Mouse (Mus musculus) testis, postnatal 10 days (tissue): ENCODE results near the gene Nfic.

Experiments used
- DNase-seq: peaks from one replicate; pipeline ENCODE4 v3.0.0; 2021; ENCODE audit warnings: low spot score

Nfic gene

DNA sequence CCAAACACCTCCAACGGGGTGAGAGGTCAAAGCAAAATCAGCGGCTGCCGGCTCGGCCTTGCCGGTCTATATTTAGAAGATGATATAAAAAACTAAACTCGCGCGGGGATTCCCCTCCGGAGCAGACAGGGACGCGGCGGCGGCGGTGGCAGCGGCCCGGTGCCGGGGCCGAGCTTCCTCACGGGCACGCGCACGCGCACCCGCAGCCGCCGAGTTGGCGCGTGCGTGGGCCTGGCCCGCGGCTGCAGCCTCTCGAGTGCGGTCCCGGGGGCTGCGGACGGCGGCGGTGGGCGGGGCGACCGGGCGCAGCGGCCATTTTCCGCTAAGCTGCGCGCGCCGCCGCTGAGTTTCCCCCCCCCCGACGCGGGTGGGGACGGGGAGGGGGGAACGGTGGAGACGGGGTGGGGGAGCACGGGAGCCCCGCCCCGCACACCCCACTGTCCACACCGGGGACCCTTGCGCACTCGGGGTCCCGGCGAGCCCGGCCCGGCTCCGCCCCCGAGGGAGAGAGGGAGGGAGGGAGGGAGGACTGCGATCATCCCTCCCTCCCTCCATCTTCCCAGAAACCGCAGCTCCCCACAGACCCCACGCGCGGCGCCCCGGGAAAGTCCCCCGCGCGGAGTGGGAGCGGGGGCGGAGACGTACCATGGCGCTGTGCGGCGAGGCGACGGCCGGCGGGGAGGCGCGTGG is 25.1 kb downstream of the Nfic start:
- DNase-seq = peak; percentile 92

DNA sequence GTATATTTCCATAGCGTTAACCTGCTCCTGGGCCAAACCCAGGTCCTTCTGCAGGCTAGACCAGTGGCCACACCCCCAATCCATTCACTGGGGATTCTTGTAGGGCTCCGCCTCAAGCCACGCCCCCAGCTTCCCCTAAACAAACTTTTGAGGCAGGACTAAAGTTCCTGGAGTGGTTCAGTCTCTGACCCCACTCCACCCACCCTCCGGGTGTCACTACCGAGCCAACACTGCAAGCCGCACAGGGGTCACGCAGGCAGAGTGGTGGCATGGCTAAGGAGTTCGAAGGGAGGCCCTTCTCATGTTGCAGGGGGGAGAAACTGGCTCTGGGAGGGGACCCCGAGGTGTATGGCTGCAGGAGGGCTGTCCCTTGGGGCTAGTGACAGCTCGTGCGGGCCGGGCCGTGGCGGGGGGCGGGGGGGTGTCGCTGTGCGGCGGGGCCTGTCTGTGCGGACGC is 25.8 kb downstream of the Nfic start:
- DNase-seq = peak; percentile 93

DNA sequence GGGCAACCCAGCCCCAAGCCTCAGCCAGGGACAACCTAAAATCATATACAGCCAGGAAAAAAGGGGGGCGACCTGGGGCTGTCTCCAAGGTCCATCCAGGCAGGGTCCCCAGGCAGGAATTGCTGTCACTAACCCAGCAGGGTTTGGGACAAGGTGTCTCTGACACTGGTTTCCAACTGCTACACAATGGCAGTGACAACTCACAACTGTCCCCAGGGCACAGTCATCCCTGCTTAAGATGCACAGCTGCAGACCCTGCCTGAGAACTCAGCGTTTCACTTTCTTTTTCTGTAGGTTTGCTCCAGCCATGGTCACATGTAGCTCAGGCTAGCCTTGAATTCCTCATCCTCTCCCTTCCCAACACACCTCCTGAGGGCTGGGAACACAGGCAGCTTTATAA is 26.3 kb downstream of the Nfic start:
- peak; percentile 41 for DNase-seq

DNA sequence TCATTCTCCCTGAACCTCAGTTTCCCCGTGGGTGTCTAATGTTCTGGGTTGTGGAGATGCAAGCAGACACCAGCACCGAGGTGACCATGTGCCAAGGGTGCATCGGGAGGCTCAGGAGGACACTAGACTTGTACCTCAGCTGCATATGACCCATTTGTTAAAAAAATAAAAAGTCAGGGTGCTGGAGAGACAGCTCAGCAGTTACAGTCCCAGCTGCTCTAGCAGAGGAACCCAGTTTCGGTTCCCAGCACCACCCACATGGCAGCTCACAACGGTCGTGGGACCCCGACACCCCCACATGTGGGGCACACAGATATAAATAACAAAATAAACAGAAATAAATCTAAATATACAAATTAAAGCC is 26.9 kb downstream of the Nfic start:
- peak; percentile 41 for DNase-seq

DNA sequence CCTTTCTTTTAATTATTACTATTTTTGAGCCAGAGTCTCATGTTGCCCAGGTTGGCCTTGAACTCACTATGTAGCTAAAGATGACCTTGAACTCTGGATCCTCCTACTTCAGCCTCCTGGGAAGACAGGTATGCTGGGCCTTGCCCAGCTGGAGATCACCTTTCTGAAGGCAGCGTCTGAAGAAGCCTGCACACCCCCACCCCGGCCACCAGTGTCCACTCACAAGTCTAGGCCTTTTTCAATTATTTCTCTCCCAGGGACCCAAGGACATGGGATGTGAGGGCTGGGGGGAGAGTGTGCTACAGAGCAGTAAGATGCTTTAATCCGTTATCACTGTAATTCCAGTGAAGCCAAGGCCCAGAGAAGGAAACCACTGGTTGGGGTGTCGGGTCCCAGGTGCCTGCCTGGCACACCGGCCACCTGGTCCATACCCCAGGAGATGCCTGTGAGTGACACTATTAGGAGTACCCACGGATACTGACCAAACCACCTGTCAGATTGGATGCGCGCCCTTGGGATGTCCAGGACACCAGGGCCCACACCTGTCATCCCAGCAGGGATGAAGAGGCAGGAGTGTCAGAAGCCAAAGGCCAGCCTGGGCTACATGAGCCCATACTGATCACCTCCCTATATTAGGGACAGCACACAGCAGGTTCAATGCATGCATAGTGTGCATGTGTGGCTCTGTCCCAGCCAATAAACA is 27.5 kb downstream of the Nfic start:
- peak; percentile 49 for DNase-seq

DNA sequence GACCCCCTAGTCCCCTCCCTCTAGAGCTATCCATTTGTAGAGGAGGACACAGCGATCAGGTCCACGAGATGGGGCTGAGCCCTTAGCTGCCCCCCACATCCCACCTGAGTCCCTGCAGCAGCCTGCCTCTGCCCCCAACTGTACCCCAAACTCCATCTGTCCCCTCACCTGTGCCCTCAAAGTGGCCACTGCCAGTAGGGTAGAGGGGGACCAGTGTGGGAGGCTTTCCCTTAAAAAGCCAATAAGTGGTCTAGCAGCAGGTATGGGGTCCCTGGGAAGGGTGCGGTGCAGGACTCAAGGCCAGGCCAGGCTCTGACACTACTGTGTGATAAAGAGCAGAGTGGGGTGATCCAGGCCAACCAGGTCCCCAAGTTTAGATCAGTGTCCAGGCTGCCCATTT is 28.1 kb downstream of the Nfic start:
- no peak for DNase-seq

DNA sequence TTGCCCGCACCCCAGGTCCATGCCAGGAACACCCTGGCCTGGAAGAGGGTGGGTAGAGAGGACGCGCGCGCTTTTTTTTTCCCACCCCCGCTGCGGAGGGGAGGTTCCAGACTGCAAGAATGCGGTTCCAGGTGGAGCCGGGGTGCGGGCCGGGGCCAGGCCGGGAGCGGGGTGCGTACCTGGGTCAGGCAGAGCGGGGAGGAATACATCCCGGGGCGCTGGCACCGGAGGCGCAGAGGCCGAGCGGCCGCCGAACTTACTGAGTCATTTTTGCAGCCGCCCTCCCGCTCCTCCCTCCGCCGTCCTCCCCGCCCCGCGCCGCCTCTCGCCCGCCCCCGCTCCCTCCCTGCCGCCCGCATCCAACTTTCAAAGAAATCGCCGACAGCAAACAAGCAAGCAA is 28.5 kb downstream of the Nfic start:
- peak; percentile 85 for DNase-seq

DNA sequence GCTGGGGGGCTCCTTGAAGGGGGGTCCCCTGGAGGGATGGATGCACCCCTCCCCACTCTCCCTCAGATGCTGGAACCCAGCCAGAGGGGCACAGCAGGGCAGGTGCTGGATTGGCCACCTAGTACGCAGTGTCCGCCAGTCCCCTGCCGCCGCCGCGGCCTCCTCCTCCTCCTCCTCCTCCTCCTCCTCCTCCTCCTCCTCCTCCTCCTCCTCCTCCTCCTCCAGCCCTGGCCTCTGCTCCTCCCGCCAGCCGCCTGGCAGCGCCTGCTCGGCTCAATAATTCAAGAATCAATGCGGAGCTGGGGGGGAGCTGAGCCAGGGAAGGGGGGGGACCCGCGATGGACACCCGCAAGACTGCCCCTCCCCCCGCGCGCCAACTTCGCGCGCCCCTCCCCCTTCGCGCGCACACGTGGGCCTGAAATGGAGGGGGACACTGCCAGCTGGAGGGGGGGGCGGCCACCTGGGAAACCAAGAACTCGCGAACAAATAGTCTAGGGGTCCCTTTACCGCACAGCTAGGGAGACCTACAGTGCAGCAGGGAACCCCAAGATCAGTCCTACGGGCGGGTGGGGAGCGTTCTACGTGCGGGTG is 29.3 kb downstream of the Nfic start:
- peak; percentile 83 for DNase-seq

DNA sequence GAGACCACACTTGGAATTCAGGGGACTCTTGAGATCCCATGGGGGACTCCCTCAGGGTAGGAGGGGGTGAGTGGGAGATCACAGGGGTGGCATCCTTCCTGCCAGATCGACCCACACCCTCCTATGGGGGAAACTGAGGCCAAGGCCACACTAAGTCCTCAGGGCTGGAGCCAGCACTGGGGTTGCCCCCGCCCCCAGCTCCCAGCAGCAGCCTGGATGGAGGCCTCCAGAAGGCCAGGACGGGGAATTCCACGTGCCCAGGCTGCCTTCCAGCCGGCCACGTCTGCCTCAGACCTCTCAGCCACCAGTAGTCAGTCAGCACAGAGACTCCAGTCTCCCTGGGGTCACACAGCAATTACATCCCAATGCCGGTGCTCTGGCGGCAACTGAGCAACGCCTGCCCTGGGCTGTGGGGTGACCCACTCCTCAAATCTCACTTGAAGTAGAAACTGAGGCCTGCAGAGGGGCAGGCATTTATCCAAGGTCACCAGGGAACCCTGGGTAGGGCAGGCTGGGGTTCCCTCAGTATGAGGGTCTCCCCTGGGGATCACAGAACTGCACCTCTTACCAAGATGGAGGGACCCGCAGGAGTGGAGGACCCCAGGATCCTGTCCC is 30.1 kb downstream of the Nfic start:
- DNase-seq = peak; percentile 70

DNA sequence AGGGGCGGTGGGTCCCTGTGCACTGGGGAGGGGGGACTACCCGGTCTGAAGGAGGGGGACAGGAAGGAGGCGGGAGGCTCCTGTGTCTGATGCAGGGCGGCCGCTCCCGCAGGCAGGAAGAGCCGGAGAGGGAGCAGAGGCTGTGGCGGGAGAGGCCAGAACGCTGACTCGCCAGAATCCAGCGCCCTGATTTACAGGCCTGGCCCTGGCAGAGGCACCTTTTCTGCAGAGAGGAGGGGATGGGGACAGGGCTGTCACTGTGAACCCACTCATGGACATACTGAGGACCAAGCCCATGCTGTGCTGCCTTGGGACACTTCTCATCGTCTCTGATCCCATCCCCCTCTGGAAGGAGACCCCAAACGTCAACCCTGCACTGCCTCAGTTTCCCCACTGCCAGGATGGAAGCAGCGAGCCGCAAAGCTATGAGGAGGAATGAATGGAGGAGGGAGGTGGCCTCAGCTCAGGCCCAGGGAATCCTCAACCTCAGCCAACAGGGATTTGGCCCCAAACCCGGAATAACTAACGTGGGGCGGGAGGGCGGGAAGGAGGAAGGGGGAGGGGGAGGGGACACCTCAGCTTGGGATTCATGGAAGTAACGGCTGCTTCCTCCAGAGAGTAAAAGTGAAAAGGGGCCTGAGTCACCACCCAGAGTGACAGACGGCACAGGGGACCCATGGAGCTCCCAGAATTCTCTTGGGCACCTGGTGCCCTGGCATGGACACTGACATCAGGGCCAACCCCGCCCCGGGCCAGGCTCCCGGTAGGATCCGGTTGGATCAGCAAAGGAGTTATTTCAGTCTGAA is 31.0 kb downstream of the Nfic start:
- DNase-seq = peak; percentile 69

DNA sequence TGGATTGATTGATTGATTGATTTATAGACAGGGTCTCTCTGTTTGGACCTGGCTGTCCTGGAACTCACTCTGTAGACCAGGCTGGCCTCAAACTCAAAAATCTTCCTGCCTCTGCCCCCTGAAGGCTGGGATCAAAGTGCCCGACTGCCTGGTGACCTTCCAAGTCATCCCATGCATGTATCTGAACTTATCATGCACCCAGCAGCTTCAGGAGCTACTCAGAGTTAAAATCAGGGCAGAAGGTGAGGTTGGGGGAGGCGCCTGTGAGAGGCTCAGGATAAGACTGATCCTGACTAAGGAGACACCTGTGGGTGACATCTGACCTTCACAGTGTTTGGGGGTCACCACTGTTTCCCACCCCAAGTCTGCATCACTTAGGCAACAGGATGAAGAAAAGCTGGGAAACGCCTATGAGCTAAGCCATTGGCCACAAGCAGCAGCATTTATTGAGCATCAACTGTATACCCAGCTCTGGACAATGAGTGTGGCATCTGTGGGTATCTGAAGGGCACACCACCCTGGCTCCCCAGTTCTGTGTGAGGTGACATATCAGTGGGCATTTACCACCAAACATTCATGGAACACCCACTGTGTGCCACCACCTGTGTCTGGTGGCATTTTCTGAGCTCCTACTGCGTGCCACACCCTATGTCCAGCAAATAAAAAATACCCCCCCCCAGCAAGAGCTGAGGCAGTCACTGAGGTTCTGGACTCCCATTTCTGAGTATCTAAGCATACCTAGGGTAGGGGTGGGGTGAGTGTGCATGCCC is 31.8 kb downstream of the Nfic start:
- peak; percentile 39 for DNase-seq

DNA sequence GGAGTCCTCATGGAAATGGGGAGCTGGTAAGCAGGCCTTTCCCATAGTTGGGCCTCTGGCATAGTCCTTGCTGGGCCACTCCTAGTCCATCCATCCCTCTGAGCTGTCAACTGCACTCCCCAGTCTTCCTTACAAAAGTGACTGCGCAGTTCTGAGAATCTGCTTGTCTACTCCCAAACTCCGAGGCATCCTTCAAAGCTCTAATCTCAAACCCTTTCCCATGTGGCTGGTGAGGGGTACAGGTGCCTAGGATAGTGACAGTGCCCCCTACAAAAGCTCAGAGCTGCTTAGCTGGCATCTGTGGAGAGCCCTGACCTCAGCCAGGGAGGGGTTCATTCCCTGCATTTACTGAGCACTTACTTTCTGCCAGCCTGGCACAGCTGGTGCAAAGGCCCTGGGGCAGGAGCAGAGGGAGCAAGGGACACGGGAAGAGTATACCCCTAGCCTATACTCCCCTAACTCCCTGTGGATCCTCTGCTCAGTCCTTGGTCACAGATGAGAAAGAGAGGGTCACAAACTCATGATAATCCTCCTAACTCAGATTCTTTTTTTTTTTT is 32.7 kb downstream of the Nfic start:
- peak; percentile 45 for DNase-seq

DNA sequence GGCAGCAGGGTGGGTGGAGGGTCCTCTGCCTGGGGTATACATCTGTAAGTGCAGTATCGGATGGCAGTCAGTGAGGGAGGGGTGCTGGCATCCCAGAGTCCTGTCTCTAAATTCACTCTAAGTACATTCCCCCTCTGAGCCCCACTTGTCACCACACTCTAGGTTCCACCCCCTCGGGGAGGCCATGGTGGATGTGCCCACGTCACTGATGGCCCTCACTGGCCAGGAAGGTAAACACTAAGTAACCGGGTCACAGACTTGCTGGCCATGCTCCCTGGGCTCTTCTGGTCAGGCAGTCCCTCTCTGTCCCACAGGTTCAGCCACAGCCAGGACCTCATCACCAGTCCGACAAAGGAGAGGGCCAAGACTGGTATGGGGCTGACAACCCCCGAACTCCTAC is 33.2 kb downstream of the Nfic start:
- peak; percentile 42 for DNase-seq

DNA sequence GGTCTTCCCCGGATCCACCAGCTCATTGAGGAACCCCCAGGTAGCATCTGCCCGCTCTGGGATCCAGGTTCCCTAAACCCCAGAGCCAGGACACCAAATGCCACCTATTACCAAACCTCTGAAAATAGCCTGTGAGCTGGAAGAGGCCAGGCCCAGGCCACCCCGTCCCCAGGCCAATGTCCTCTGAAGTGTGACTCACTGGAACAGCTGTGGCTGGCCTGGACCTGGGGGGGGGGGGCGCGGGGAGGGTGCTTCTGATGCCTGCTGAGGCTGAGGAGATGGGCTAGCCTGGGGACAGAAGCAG is 33.7 kb downstream of the Nfic start:
- DNase-seq = no peak

DNA sequence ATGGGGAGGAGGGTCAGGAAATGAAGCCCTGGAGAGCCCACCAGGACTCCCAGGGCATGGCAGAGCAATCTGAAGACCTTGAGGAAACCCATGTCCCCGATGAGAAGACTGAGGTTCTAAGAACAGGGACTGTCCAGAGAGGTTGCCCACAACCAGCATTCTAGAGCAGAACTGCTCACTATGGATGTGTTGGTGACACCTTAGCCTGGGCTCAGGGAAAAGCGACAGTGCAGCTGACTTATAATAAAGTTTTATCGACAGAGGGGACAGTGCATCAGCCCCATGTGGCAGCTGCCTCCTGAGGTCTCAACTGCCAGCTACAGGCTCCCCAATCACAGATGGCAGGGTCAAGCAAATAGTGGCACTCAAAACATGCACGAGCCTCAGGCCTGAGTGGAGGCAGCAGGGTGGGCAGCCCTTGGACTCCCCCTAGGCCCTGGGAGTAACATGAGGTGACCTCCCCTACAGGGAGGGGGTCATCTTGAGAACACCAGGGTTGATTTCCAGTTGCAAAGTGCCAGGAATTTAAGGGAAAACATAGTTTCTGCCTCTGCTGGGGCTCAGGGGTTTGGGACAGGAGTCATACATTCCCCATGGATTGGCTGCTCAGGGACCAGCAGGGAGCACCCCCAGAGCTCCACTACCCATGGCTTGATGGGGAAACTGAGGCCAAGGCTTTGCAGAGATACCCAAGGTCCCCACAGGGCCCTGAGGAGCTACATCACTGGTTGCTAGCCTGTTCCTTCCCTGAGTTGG is 34.2 kb downstream of the Nfic start:
- DNase-seq = peak; percentile 35

DNA sequence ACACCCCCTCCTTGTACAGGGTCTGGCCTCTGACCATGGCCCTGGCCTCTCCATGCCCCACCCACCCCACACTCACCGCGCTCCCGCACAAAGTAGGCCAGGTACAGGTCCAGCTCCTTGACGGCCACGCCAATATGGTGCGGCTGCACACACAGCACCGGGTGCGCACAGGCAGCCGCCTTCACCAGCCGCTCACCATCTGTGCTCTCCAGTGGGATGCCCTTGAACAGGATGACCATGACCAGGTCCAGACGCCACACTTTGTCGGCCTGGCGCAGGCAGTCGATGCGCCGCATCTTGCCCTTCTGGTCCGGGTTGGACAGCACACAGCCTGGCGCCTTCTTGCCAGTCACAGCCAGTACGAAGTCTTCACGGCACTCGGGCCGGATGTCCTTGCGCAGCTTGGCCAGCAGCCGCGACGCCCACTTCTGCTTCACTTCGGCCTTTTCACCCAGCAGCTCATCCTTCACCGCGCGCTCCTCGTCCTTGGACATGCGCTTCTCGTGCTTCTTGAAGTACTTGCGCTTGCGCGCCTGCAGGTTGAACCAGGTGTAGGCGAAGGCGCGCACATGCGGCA is 35.2 kb downstream of the Nfic start:
- peak; percentile 67 for DNase-seq

DNA sequence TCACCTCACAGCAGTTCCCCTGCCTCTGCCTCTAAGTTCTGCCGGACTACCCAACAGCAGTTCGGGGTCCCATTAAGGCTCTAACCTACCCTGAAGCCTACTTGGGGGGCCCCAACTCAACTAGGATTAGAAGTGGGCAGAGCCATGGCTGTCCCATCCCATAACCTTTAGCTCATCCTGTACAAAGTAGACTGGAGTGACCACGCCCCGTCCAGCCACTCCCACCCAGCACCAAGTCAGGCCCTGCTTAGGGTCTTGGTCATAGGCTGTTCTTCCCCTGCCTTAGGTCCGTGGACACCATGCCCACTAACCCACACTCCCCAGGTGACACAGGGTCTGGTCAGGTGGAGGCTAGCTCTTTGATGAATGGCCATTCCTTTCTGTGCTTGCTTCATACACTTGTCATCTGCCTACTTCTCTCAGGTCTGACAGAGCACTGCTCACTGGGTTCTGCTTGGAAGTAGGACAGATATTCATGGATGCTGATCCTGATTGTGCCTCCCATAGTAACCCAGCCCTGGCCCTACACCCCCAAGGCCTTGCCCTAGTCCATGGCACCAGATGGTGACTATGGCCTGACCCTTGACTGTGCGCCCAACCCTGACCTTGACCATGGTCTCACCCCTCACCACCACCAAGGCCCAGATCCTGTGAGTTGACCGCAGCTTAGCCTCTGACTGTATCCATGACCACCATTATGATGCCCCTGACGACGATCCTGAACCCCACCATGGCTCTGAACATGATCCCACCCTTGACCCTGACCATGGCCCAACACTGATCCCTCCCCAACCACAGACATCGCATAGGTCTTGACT is 36.1 kb downstream of the Nfic start:
- DNase-seq = peak; percentile 45

DNA sequence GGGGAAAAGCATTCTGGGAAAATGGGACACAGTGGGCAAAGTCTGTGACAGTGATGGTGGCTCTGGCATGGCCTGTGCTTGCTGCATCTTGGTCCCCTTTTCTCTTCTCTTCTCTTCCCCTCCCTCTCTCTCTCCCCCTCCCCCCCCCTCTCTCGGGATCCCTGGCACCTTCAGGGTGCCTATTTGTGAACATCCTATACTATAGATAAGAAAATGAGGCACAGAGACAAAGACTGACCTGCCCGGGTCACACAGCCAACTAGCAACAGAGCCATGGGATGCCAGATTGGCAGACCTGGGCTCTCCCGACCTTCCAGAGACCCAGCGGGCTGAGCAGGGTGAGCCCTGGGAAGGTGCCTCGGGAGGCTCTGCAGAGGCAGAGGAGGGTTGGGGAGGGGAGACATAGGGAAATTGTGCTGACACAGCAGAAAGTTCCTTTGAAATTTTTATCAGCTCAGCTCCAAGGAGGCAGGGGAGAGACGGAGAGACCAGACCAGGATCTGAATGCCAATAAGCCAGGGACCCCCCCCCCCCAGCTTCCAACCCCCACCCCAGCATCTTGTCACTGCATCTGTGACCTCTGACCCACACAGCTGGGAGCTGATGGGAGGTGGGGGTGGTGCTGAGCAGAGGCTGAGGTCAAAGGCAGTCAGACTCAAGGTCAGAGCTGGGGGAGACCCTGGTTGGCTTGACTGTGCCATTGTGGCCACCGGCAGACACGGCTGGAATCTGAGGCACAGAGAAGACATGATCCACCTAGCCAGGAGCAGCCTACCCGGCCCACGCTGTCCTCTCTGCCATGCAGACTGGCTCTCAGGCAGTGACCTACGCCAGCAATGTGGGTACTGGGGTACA is 37.0 kb downstream of the Nfic start:
- DNase-seq = peak; percentile 37
